Mouse (Mus musculus): ENCODE data around the gene Mecom. TPM values are rescaled to one million over a fixed set of nuclear protein-coding genes. Genes with fewer than 3 reads are reported as not detected.
"Not testable (repeated sequence)": the region's sequence is repeated elsewhere in the genome, so short reads cannot be mapped to it uniquely, and the experiment has no call there.

Mecom gene
- polyA plus RNA-seq, 1 experiment from 2014 or later: 41.8 TPM

DNA sequence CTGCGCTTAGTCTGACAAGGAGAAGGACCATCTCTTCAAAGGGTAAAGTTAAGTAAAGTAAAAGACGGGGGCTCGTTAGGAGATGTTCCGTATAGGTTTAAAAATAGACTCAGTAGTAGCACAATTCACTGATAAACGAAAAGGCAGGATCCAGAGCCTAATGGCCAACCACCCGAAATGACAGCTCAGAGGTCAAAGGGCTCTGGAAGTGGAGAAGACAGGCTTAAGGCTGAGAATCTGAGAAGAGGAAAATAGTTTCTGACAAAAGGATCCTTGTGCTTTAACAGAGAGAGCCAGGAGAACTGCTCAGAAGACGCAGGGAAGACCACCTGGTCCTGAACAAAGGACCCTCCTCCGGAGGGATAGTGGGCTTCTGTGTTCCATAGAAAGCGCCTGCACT lies 111.7 kb downstream of the Mecom start:
- no peaks in the 10 kb centered on the region for H3K36me3 ChIP-seq (ENCODE audit: control insufficient read depth, insufficient read depth, low read length)
- H3K4me1 ChIP-seq (ENCODE audit: control insufficient read depth, insufficient read depth, low read length): peaks cover 17% of the 10 kb centered on the region
- no peak overlapping the region for H3K4me3 ChIP-seq (ENCODE audit: low read depth, low read length)
- 34% methylated on average over 9 of the region's 9 CpGs for WGBS (ENCODE audit: insufficient replicate concordance)
- H3K9ac ChIP-seq (ENCODE audit: low read depth, low read length): no peak overlapping the region
- H3K9me3 ChIP-seq (replicated peaks; ENCODE audit: control insufficient read depth, low read length): no peaks in the 10 kb centered on the region
- no peaks in the 10 kb centered on the region for H3K27me3 ChIP-seq (ENCODE audit: control insufficient read depth, insufficient read depth, low read length)
- no peak for ATAC-seq (replicated peaks; ENCODE audit: insufficient number of reproducible peaks, low FRiP score, low TSS enrichment)
- no peak overlapping the region for H3K4me2 ChIP-seq
- no peak overlapping the region for H3K27ac ChIP-seq (ENCODE audit: low read depth, low read length)

DNA sequence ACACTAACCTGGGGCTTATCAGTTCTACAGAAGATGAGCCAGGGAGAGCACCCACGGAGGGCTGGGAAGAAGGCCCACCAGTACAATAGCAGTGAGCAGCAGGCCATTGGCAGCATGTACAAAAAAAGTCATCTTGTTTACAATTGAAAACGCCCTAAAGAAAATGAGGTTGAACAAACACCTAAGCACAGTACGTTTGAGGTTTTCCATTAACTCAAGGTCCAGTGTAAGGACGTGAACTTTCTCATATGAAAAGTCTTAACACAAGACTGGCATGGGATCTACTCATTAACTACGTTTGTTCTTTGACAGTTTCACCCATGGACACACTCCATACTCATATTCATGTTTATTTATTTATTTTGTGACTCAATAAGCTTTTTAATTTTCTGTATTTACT lies 118.9 kb downstream of the Mecom start:
- WGBS (ENCODE audit: insufficient replicate concordance): 70% methylated on average over 5 of the region's 5 CpGs
- H3K36me3 ChIP-seq (ENCODE audit: control insufficient read depth, insufficient read depth, low read length): no peaks in the 10 kb centered on the region
- H3K27me3 ChIP-seq (ENCODE audit: control insufficient read depth, insufficient read depth, low read length): no peaks in the 10 kb centered on the region
- no peak overlapping the region for H3K4me3 ChIP-seq (ENCODE audit: low read depth, low read length)
- no peak overlapping the region for H3K27ac ChIP-seq (ENCODE audit: low read depth, low read length)
- no peak overlapping the region for H3K4me2 ChIP-seq
- no peak overlapping the region for H3K9ac ChIP-seq (ENCODE audit: low read depth, low read length)
- H3K4me1 ChIP-seq (ENCODE audit: control insufficient read depth, insufficient read depth, low read length): no peaks in the 10 kb centered on the region
- no peak for ATAC-seq (replicated peaks; ENCODE audit: insufficient number of reproducible peaks, low FRiP score, low TSS enrichment)
- H3K9me3 ChIP-seq (replicated peaks; ENCODE audit: control insufficient read depth, low read length): peaks cover 4% of the 10 kb centered on the region; the same call in 1 of the 2 replicates

DNA sequence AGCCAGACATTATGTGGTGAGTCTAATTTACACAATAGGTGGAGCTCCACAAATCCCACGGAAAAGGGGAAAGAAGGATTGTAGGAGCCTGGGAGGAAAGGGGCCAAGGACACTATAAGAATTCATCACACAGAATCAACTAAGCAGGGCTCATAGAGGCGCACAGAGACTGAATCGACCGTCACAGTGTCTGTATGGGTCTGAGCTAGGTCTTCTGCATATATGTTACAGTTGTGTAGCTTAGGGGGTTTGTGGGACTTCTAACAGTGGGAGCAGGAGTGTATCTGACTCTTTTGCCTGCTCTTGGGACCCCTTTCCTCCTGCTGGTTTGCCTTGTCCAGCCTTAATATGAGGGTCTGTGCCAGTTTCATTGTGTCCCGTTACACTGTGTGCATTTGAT lies 123.8 kb downstream of the Mecom start:
- no peaks in the 10 kb centered on the region for H3K36me3 ChIP-seq (ENCODE audit: control insufficient read depth, insufficient read depth, low read length)
- peaks cover 4% of the 10 kb centered on the region; the same call in 1 of the 2 replicates for H3K9me3 ChIP-seq (replicated peaks; ENCODE audit: control insufficient read depth, low read length)
- WGBS (ENCODE audit: insufficient replicate concordance): 81% methylated on average over 5 of the region's 5 CpGs
- H3K4me2 ChIP-seq: no peak overlapping the region
- no peaks in the 10 kb centered on the region for H3K4me1 ChIP-seq (ENCODE audit: control insufficient read depth, insufficient read depth, low read length)
- H3K27me3 ChIP-seq (ENCODE audit: control insufficient read depth, insufficient read depth, low read length): no peaks in the 10 kb centered on the region
- ATAC-seq (replicated peaks; ENCODE audit: insufficient number of reproducible peaks, low FRiP score, low TSS enrichment): no peak
- no peak overlapping the region for H3K4me3 ChIP-seq (ENCODE audit: low read depth, low read length)
- H3K9ac ChIP-seq (ENCODE audit: low read depth, low read length): no peak overlapping the region
- no peak overlapping the region for H3K27ac ChIP-seq (ENCODE audit: low read depth, low read length)

DNA sequence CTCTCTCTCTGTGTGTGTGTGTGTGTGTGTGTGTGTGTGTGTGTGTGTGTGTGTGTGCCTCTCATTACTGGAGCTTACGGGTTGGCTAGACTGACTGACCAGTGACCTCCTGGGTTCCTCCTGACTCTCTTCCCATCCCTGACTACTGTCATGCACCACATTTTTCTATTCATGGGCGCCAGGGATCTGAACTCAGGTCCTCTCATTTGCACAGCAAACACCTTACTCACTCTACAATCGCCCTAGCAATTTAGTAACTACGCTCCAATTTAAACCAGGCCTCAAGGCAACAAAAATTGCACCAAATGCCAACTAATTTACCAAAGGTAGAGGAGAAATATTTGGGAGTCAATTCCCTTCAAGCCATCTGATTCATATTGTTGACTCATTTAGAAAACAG lies 125.9 kb downstream of the Mecom start:
- H3K9ac ChIP-seq (ENCODE audit: low read depth, low read length); H3K36me3 ChIP-seq (ENCODE audit: control insufficient read depth, insufficient read depth, low read length); H3K4me1 ChIP-seq (ENCODE audit: control insufficient read depth, insufficient read depth, low read length); H3K4me3 ChIP-seq (ENCODE audit: low read depth, low read length); ATAC-seq (replicated peaks; ENCODE audit: insufficient number of reproducible peaks, low FRiP score, low TSS enrichment); H3K4me2 ChIP-seq; H3K9me3 ChIP-seq (replicated peaks; ENCODE audit: control insufficient read depth, low read length); H3K27ac ChIP-seq (ENCODE audit: low read depth, low read length); H3K27me3 ChIP-seq (ENCODE audit: control insufficient read depth, insufficient read depth, low read length): not testable (repeated sequence)
- 86% methylated on average over 4 of the region's 4 CpGs for WGBS (ENCODE audit: insufficient replicate concordance)

DNA sequence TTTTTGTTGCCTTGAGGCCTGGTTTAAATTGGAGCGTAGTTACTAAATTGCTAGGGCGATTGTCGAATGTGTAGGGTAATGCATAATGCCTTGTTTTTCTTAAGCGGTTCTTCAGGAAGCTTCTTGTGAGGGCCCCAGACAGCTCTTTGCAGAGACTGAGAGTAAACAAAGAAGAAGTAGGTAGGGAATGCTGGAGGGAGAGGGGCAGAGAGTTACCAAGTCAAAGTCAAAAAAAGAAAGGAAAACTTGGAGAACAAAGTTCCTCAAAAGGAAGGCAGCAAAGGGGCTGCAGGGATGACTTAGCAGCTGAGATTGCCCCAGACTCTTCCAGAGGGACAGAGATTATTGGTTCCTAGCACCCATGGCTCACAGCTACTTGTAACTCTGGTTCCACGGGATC lies 126.9 kb downstream of the Mecom start:
- Histone ChIP-seq H3K27me3 (ENCODE audit: control insufficient read depth, insufficient read depth, low read length) (no peaks in the 10 kb centered on the region), H3K27ac (ENCODE audit: low read depth, low read length) (no peak overlapping the region), H3K9ac (ENCODE audit: low read depth, low read length) (no peak overlapping the region), H3K4me1 (ENCODE audit: control insufficient read depth, insufficient read depth, low read length) (peaks cover 9% of the 10 kb centered on the region; the same call in 1 of the 2 replicates), H3K36me3 (ENCODE audit: control insufficient read depth, insufficient read depth, low read length) (no peaks in the 10 kb centered on the region), H3K4me2 (no peak overlapping the region), H3K4me3 (ENCODE audit: low read depth, low read length) (no peak overlapping the region), H3K9me3 (replicated peaks; ENCODE audit: control insufficient read depth, low read length) (peaks cover 4% of the 10 kb centered on the region; the same call in 1 of the 2 replicates)
- WGBS (ENCODE audit: insufficient replicate concordance): 72% methylated on average over 5 of the region's 5 CpGs
- no peak for ATAC-seq (replicated peaks; ENCODE audit: insufficient number of reproducible peaks, low FRiP score, low TSS enrichment)

DNA sequence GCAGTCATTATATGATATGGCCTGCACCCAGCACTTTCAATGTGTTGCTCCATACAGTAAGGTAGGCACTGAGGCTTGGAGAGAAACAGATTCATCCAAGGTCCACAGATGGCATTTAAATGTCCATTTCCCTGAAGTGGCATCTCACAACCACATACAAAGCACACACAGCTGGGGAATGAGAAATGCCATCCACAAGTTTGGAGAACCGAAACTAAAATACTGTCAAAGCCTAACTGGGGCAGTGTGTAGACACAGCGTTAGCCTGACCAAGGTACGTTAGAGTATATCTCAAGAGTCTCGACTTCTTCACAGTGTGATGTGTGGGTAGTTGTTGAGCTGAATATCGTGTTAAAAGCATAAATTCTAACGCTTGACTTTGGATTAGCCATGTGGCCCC lies 133.6 kb downstream of the Mecom start:
- WGBS (ENCODE audit: insufficient replicate concordance): 80% methylated on average over 6 of the region's 6 CpGs
- H3K27me3 ChIP-seq (ENCODE audit: control insufficient read depth, insufficient read depth, low read length): no peaks in the 10 kb centered on the region
- no peak overlapping the region for H3K9ac ChIP-seq (ENCODE audit: low read depth, low read length)
- H3K27ac ChIP-seq (ENCODE audit: low read depth, low read length): no peak overlapping the region
- H3K9me3 ChIP-seq (replicated peaks; ENCODE audit: control insufficient read depth, low read length): no peaks in the 10 kb centered on the region
- H3K4me2 ChIP-seq: no peak overlapping the region
- H3K4me1 ChIP-seq (ENCODE audit: control insufficient read depth, insufficient read depth, low read length): peaks cover 9% of the 10 kb centered on the region; the same call in 1 of the 2 replicates
- H3K4me3 ChIP-seq (ENCODE audit: low read depth, low read length): no peak overlapping the region
- H3K36me3 ChIP-seq (ENCODE audit: control insufficient read depth, insufficient read depth, low read length): no peaks in the 10 kb centered on the region
- ATAC-seq (replicated peaks; ENCODE audit: insufficient number of reproducible peaks, low FRiP score, low TSS enrichment): no peak

DNA sequence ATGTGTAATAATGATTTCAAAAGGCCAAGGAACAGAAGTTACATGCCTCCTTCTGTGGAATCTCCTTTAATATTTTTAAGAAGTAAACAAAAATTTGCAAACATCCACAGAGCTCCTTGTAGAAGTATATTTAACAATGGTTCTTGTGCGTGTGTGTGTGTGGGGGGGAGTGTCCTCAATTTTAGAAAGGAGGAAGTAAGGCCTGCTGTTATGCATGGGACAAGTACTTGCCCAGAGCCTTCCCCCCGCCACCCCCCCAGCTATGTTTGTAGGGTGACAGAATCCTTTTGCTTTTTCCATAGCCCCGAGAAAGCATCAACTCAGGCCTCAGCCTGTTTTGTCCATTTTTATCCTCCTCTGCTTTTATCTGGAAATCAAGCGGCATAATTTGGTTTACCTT lies 137.0 kb downstream of the Mecom start:
- 63% methylated on average over 4 of the region's 4 CpGs for WGBS (ENCODE audit: insufficient replicate concordance)
- Histone ChIP-seq H3K9ac (ENCODE audit: low read depth, low read length) (no peak overlapping the region), H3K4me3 (ENCODE audit: low read depth, low read length) (no peak overlapping the region), H3K36me3 (ENCODE audit: control insufficient read depth, insufficient read depth, low read length) (no peaks in the 10 kb centered on the region), H3K27ac (ENCODE audit: low read depth, low read length) (no peak overlapping the region), H3K9me3 (replicated peaks; ENCODE audit: control insufficient read depth, low read length) (no peaks in the 10 kb centered on the region), H3K4me2 (no peak overlapping the region), H3K27me3 (ENCODE audit: control insufficient read depth, insufficient read depth, low read length) (no peaks in the 10 kb centered on the region), H3K4me1 (ENCODE audit: control insufficient read depth, insufficient read depth, low read length) (no peaks in the 10 kb centered on the region)
- ATAC-seq (replicated peaks; ENCODE audit: insufficient number of reproducible peaks, low FRiP score, low TSS enrichment): no peak

DNA sequence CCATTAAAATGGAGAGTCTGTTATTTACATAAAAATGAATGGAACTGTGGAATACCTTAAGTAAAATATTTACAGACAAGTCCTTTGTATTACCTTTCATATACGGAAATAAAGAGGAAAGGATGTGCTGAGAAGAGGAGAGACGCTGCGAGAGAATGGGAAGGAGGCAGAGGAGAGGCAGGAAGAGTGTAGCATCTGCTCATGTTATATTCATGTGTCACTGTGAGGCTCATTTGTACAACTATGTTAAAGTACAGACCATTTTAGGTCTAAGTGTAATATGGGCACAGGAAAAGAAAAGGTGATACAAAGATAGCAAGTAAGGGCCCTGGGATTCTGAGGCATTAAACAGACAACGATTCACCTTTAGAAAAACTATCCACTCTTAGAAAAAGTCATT lies 143.0 kb downstream of the Mecom start:
- no peak overlapping the region for H3K9ac ChIP-seq (ENCODE audit: low read depth, low read length)
- H3K4me3 ChIP-seq (ENCODE audit: low read depth, low read length): no peak overlapping the region
- H3K9me3 ChIP-seq (replicated peaks; ENCODE audit: control insufficient read depth, low read length): no peaks in the 10 kb centered on the region
- H3K4me1 ChIP-seq (ENCODE audit: control insufficient read depth, insufficient read depth, low read length): no peaks in the 10 kb centered on the region
- no peak overlapping the region for H3K27ac ChIP-seq (ENCODE audit: low read depth, low read length)
- no peaks in the 10 kb centered on the region for H3K27me3 ChIP-seq (ENCODE audit: control insufficient read depth, insufficient read depth, low read length)
- H3K36me3 ChIP-seq (ENCODE audit: control insufficient read depth, insufficient read depth, low read length): no peaks in the 10 kb centered on the region
- 82% methylated on average over 4 of the region's 4 CpGs for WGBS (ENCODE audit: insufficient replicate concordance)
- no peak overlapping the region for H3K4me2 ChIP-seq
- ATAC-seq (replicated peaks; ENCODE audit: insufficient number of reproducible peaks, low FRiP score, low TSS enrichment): no peak

DNA sequence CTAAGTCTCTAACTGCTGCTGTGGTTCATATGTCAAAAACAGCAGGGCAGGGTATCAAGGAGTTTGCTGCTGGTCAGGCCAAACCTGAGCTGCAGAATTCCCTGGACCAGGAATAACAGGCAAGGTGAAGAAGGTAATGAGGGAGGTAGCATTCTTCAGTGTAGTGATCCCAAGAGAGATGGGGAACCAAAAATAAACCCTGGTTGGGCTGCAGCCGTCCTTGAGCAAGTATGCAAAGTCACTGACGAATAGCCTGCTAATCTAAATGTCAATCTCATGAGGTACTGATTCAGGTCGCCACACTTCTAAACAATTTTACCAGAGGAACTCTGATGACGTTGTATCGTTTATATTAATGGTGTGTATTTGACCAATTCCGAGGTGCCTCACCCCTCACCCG lies 148.9 kb downstream of the Mecom start:
- 57% methylated on average over 7 of the region's 7 CpGs for WGBS (ENCODE audit: insufficient replicate concordance)
- H3K9me3 ChIP-seq (replicated peaks; ENCODE audit: control insufficient read depth, low read length): no peaks in the 10 kb centered on the region
- no peak for ATAC-seq (replicated peaks; ENCODE audit: insufficient number of reproducible peaks, low FRiP score, low TSS enrichment)
- no peak overlapping the region for H3K9ac ChIP-seq (ENCODE audit: low read depth, low read length)
- no peaks in the 10 kb centered on the region for H3K27me3 ChIP-seq (ENCODE audit: control insufficient read depth, insufficient read depth, low read length)
- no peaks in the 10 kb centered on the region for H3K36me3 ChIP-seq (ENCODE audit: control insufficient read depth, insufficient read depth, low read length)
- no peaks in the 10 kb centered on the region; the same call in 1 of the 2 replicates for H3K4me1 ChIP-seq (ENCODE audit: control insufficient read depth, insufficient read depth, low read length)
- H3K4me3 ChIP-seq (ENCODE audit: low read depth, low read length): no peak overlapping the region
- no peak overlapping the region for H3K27ac ChIP-seq (ENCODE audit: low read depth, low read length)
- H3K4me2 ChIP-seq: no peak overlapping the region
